Mouse (Mus musculus) ES-E14 (cell line): ENCODE results near the gene Sec24b. TPM values are rescaled to one million over a fixed set of nuclear protein-coding genes. Genes with fewer than 3 reads are reported as not detected.

Experiments used
- DNase-seq: peaks from one replicate; pipeline ENCODE4 v3.0.0-alpha.2; 2013; ENCODE audit warnings: low read depth, low spot score
- H3K27ac ChIP-seq: 2 replicates; pipeline ENCODE4 v1.5.1; 2012; ENCODE audit warnings: low read depth, mild to moderate bottlenecking, low read length, moderate library complexity, mixed read lengths; ENCODE audit not compliant: poor library complexity, insufficient read depth, severe bottlenecking
- H3K36me3 ChIP-seq: 2 replicates; pipeline ENCODE4 v1.6.1; 2012; ENCODE audit warnings: mild to moderate bottlenecking, low read length, moderate library complexity, mixed read lengths; ENCODE audit not compliant: control insufficient read depth, poor library complexity, insufficient read depth, severe bottlenecking
- H3K4me1 ChIP-seq, 2 experiments: fragments of 150-350 bp in 1 of 2; sonication (generic) in 1 of 2; 2 replicates each; pipeline ENCODE4 v1.6.1; 2012; ENCODE audit warnings: low read length in 2 of 2, mild to moderate bottlenecking in 1 of 2, mixed read lengths in 1 of 2; ENCODE audit not compliant: control insufficient read depth in 2 of 2, insufficient read depth in 2 of 2, poor library complexity in 1 of 2
- H3K4me3 ChIP-seq, 2 experiments: fragments of 150-350 bp in 1 of 2; sonication (generic) in 1 of 2; 2 replicates each; pipeline ENCODE4 v1.5.1; 2012; ENCODE audit warnings: low read length in 2 of 2, low read depth in 1 of 2, mild to moderate bottlenecking in 1 of 2, mixed read lengths in 1 of 2; ENCODE audit not compliant: insufficient read depth in 1 of 2, poor library complexity in 1 of 2, severe bottlenecking in 1 of 2
- H3K9ac ChIP-seq: 2 replicates; pipeline ENCODE4 v1.6.1; 2012; ENCODE audit warnings: low read depth, mild to moderate bottlenecking, low read length, mixed read lengths; ENCODE audit not compliant: poor library complexity, insufficient read depth, severe bottlenecking
- H3K9me3 ChIP-seq: fragments of 150-350 bp; sonication (generic); 2 replicates; pipeline ENCODE4 v1.6.1; 2012; ENCODE audit warnings: low read depth, mild to moderate bottlenecking, low read length; ENCODE audit not compliant: control insufficient read depth, insufficient read depth
- CHD2 ChIP-seq: IDR thresholded peaks from 2 replicates; pipeline ENCODE4 v1.6.1; 2014; ENCODE audit warnings: mild to moderate bottlenecking, low read depth, low read length, inconsistent platforms
- HCFC1 ChIP-seq: IDR thresholded peaks from 2 replicates; pipeline ENCODE4 v1.6.1; 2012; ENCODE audit warnings: low read length, inconsistent platforms, borderline replicate concordance; ENCODE audit not compliant: insufficient read depth
- MAFK ChIP-seq: IDR thresholded peaks from 2 replicates; pipeline ENCODE4 v1.6.1; 2014; ENCODE audit warnings: mild to moderate bottlenecking, low read depth, low read length, inconsistent platforms; ENCODE audit not compliant: insufficient read depth
- ZC3H11A ChIP-seq: IDR thresholded peaks from 2 replicates; pipeline ENCODE4 v1.6.1; 2012; ENCODE audit warnings: low read depth, mild to moderate bottlenecking, inconsistent platforms, low read length, borderline replicate concordance
- ZNF384 ChIP-seq: IDR thresholded peaks from 2 replicates; pipeline ENCODE4 v1.6.1; 2012; ENCODE audit warnings: low read depth, low read length, inconsistent platforms
- in situ Hi-C, 2 experiments: fragments of 600-800 bp; cut with MboI; formaldehyde crosslinking; loops; one replicate each; pipeline ENCODE4 v1.15.1; 2025; ENCODE audit warnings: low sequenced_read_pairs in 2 of 2, inconsistent platforms in 1 of 2; ENCODE audit not compliant: unreplicated experiment in 2 of 2
- total RNA-seq: library from RNA; depleted of rRNA; stranded (reverse); fragments of 300-350 nt; gene quantifications from 2 replicates; pipeline ENCODE4 v1.2.3, GENCODE M21; 2012; rRNA removed

Gene Sec24b
- total RNA-seq, 1 experiment = 39.6 TPM

DNA sequence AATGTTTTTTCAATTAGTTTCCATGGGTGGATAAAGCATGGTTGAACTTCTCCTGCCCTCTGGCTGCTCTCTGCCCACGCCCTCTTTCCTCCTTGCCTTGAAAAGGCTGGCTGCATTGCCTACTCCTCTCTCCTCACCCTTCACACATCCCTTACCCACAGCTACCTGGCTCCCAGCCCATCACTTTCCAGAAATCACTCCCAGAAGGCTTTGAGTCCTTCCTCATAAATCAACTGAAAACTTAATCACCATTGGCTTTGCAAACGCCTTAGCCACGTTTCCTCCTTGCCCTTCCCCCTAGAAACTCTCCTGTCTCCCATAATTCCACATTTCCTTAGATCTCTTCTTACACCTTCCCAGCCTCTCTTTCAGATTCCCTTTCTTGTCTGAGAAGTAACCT lies 123.5 kb downstream of the Sec24b start:
- H3K4me3 ChIP-seq = no peak overlapping the region
- TF ChIP-seq ZNF384 (no peak), ZC3H11A (no peak), CHD2 (no peak), HCFC1 (no peak), MAFK (no peak)
- H3K9ac ChIP-seq = no peak overlapping the region
- no peaks in the 10 kb centered on the region for H3K9me3 ChIP-seq
- no peaks in the 10 kb centered on the region for H3K36me3 ChIP-seq
- peaks cover 0 to 3% of the 10 kb centered on the region in 2 experiments; a peak in 1 of 4 replicates for H3K4me1 ChIP-seq
- no peak for DNase-seq
- in situ Hi-C loops = no loop called here
- no peak overlapping the region for H3K27ac ChIP-seq

DNA sequence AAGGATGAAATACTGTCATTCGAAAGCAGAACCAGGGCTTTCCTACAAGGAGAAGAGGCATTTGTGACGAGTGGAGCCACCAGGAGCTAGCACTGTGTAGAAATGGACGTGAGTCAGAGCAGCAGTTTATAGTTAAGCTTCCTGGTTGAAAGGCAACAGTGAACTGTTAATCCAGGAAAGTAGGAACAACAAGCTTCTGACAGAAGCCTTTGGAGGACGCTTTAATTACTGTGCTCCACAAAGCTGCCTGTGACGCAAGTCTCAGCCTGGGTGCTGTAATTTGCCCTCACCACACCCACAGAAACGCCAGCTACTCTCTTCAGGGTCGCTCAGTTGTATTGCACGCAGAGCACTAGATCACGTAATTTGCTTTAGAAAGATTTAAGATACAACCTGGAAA lies 124.8 kb downstream of the Sec24b start:
- Histone ChIP-seq H3K9ac (no peak overlapping the region), H3K27ac (no peak overlapping the region), H3K36me3 (no peaks in the 10 kb centered on the region), H3K4me3 (no peak overlapping the region), H3K4me1 (peaks cover 0 to 3% of the 10 kb centered on the region in 2 experiments; a peak in 1 of 4 replicates), H3K9me3 (no peaks in the 10 kb centered on the region)
- in situ Hi-C loops = no loop called here
- TF ChIP-seq CHD2 = no peak
- no peak for TF ChIP-seq HCFC1
- no peak for TF ChIP-seq ZNF384
- TF ChIP-seq MAFK = no peak
- no peak for DNase-seq

Other genes starting within 250 kb of the Sec24b start
- gene Rrh, start 239.0 kb downstream of the Sec24b start, total RNA-seq = 0.94 and 2.6 TPM in 2 replicates
- 62.7 and 79.1 TPM in 2 replicates for gene Gar1, start 230.2 kb downstream of the Sec24b start, total RNA-seq
- gene Cfi, start 225.7 kb downstream of the Sec24b start, total RNA-seq = not detected in 2 replicates
- gene Pla2g12a, start 182.9 kb downstream of the Sec24b start, total RNA-seq = 37.3 and 55.3 TPM in 2 replicates
- gene Casp6, start 160.1 kb downstream of the Sec24b start, total RNA-seq = 5.0 and 6.2 TPM in 2 replicates
- gene Mcub, start 91.3 kb downstream of the Sec24b start, total RNA-seq = 0.54 TPM in 1 of 2 replicates, not detected in the other
- 0.45 and 0.48 TPM in 2 replicates for gene Col25a1, start 69.9 kb upstream of the Sec24b start, total RNA-seq